Mouse (Mus musculus): ENCODE measurements around the gene Vmn2r68. TPM values are rescaled to one million over a fixed set of nuclear protein-coding genes. Genes with fewer than 3 reads are reported as not detected.

Gene Vmn2r68
- not detected in 2 replicates for polyA plus RNA-seq (2012; rRNA removed)

DNA sequence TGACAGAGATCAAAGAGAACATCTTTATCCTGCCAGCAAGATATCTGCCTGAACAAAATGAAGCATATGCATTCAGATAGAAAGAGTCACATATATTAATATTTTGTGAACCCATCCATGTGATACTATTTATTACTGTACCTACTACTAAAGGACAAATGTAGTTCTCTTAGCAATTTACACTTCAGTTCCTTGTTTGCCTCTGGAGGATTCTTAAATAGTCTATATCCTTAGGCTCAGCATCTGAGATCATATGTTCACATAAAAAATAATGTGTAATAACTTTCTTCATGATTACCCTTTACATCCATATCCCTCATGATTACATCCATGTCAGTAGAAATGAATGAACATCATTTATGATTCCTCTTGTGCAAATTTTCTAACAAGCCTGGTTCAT is at the start of gene Vmn2r68:
Vmn2r68 (minus strand) TSS at position 101 of the 400 bp plus-strand sequence.
- no peak for DNase-seq (ENCODE audit: low read depth)

Other genes starting within 250 kb of the Vmn2r68 start
- gene Vmn2r66, start 225.5 kb downstream of the Vmn2r68 start, polyA plus RNA-seq (2012; rRNA removed) = not detected in 2 replicates
- gene Vmn2r67, start 81.8 kb downstream of the Vmn2r68 start, polyA plus RNA-seq (2012; rRNA removed) = not detected in 2 replicates
- not detected in 2 replicates for gene Vmn2r69, start 178.1 kb upstream of the Vmn2r68 start, polyA plus RNA-seq (2012; rRNA removed)

All from gonadal fat pad, adult 2 months (tissue).